Mouse (Mus musculus) heart, postnatal 14 days (tissue): Measurements from ENCODE around the gene 1700123O20Rik. TPM values are rescaled to one million over a fixed set of nuclear protein-coding genes. Genes with fewer than 3 reads are reported as not detected.
A peak's percentile ranks its signal among the peaks of the same experiment; 100 is the strongest.

Source experiments
- DNase-seq, 2 experiments: peaks; one replicate each; pipeline ENCODE4 v3.0.0; 2021 to 2022
- intact Hi-C: fragments of 180-260 bp; cut with DNase I; formaldehyde crosslinking; loops from one replicate; pipeline ENCODE4 v1.15.1; 2025
- total RNA-seq, 2 experiments: library from RNA; stranded (reverse); gene quantifications; 2 replicates each; pipeline ENCODE4 v1.2.3; 2021

1700123O20Rik gene
- total RNA-seq, 2 experiments from 2014 or later, result 17.2 to 18.6 TPM

GRCm38 (mm10) chr14:54664477-54665222 is 21.4 kb upstream of the 1700123O20Rik start:
- no peak for DNase-seq
- intact Hi-C loops, result no loop called here

GRCm38 (mm10) chr14:54669381-54669780 is 16.6 kb upstream of the 1700123O20Rik start:
- intact Hi-C loops, result no loop called here

GRCm38 (mm10) chr14:54674317-54674716 is 11.7 kb upstream of the 1700123O20Rik start:
- DNase-seq, result no peak
- intact Hi-C loops, result no loop called here

More at GRCm38 (mm10) chr14:54669381-54669780, 16.6 kb upstream of the 1700123O20Rik start:
- peak; percentile 53 to 65 for DNase-seq

GRCm38 (mm10) chr14:54676290-54676689 is 9.7 kb upstream of the 1700123O20Rik start:
- no peak for DNase-seq
- intact Hi-C loops, result no loop called here

- no peak for DNase-seq
Measured at GRCm38 (mm10) chr14:54678657-54679304, 7.2 kb upstream of the 1700123O20Rik start.

GRCm38 (mm10) chr14:54682396-54682795 is 3.6 kb upstream of the 1700123O20Rik start:
- DNase-seq, result no peak

More at GRCm38 (mm10) chr14:54678657-54679304, 7.2 kb upstream of the 1700123O20Rik start:
- intact Hi-C loops, result no loop called here

GRCm38 (mm10) chr14:54685471-54685870 is 545 bp upstream of the 1700123O20Rik start:
- DNase-seq, result no peak
- intact Hi-C loops, result loop anchor here (5.0 to 10.0 kb wide), 2 partner anchors 33 to 329 kb away; partner anchors contain the start of gene Ngdn

More at GRCm38 (mm10) chr14:54682396-54682795, 3.6 kb upstream of the 1700123O20Rik start:
- intact Hi-C loops, result loop anchor here (10.0 kb wide), 1 partner anchor 332 kb away; the partner anchor contains the start of gene Ngdn

GRCm38 (mm10) chr14:54686522-54687143 is 617 bp downstream of the 1700123O20Rik start, which contains the start of gene Acin1:
Acin1 (minus strand) TSS chr14:54686931.
- peak; percentile 100 for DNase-seq
- intact Hi-C loops, result loop anchor here (5.0 to 10.0 kb wide), 2 partner anchors 34 to 328 kb away; partner anchors contain the start of gene Ngdn

GRCm38 (mm10) chr14:54687251-54687650 is 1.2 kb downstream of the 1700123O20Rik start:
- intact Hi-C loops, result loop anchor here (5.0 to 10.0 kb wide), 2 partner anchors 35 to 328 kb away; partner anchors contain the start of gene Ngdn
- no peak for DNase-seq

GRCm38 (mm10) chr14:54695042-54695441 is 9.0 kb downstream of the 1700123O20Rik start:
- DNase-seq, result no peak
- intact Hi-C loops, result no loop called here

GRCm38 (mm10) chr14:54696752-54697151 is 10.7 kb downstream of the 1700123O20Rik start:
- intact Hi-C loops, result no loop called here

GRCm38 (mm10) chr14:54698733-54699132 is 12.7 kb downstream of the 1700123O20Rik start, which contains the start of gene Gm29776:
Gm29776 (minus strand) TSS chr14:54698833.
- intact Hi-C loops, result no loop called here

More at GRCm38 (mm10) chr14:54696752-54697151, 10.7 kb downstream of the 1700123O20Rik start:
- no peak for DNase-seq

GRCm38 (mm10) chr14:54699586-54699985 is 13.6 kb downstream of the 1700123O20Rik start:
- intact Hi-C loops, result no loop called here
- no peak for DNase-seq

More at GRCm38 (mm10) chr14:54698733-54699132, 12.7 kb downstream of the 1700123O20Rik start, which contains the start of gene Gm29776:
- DNase-seq, result no peak

GRCm38 (mm10) chr14:54701298-54701697 is 15.3 kb downstream of the 1700123O20Rik start:
- intact Hi-C loops, result loop anchor here (2.0 to 5.0 kb wide), 3 partner anchors 40 to 134 kb away; no protein-coding TSS in a partner anchor

GRCm38 (mm10) chr14:54703207-54703606 is 17.2 kb downstream of the 1700123O20Rik start:
- intact Hi-C loops, result loop anchor here (5.0 kb wide), 1 partner anchor 136 kb away; no protein-coding TSS in a partner anchor
- DNase-seq, result no peak

More at GRCm38 (mm10) chr14:54701298-54701697, 15.3 kb downstream of the 1700123O20Rik start:
- peak; percentile 81 to 92 for DNase-seq

GRCm38 (mm10) chr14:54705844-54706243 is 19.8 kb downstream of the 1700123O20Rik start:
- intact Hi-C loops, result no loop called here
- DNase-seq, result no peak

- DNase-seq, result peak; percentile 21 to 39
Measured at GRCm38 (mm10) chr14:54706589-54707320, 20.7 kb downstream of the 1700123O20Rik start.

GRCm38 (mm10) chr14:54709054-54709453 is 23.0 kb downstream of the 1700123O20Rik start:
- DNase-seq, result no peak
- intact Hi-C loops, result no loop called here

More at GRCm38 (mm10) chr14:54706589-54707320, 20.7 kb downstream of the 1700123O20Rik start:
- intact Hi-C loops, result no loop called here

GRCm38 (mm10) chr14:54712074-54712473 is 26.1 kb downstream of the 1700123O20Rik start, which contains the start of gene Cebpe:
Cebpe (minus strand) TSS chr14:54712174.
- no peak for DNase-seq
- intact Hi-C loops, result loop anchor here (5.0 kb wide), 2 partner anchors 150 to 225 kb away; partner anchors contain the start of gene Cmtm5
